Mouse (Mus musculus) neutrophil, adult 65 days (primary cell): ENCODE data around the gene Hist1h1t. TPM values are rescaled to one million over a fixed set of nuclear protein-coding genes. Genes with fewer than 3 reads are reported as not detected.

Experiments used
- total RNA-seq: library from RNA; stranded (reverse); gene quantifications from 2 replicates; pipeline ENCODE4 v1.2.4, GENCODE M21; 2023

Hist1h1t gene
- total RNA-seq: 0.75 TPM in 1 of 2 replicates, not detected in the other

GRCm38 (mm10) chr13:23695514-23695913 lies at the start of gene Hist1h1t:
Gene Hist1h1t, plus strand, starts transcription at chr13:23695814.

GRCm38 (mm10) chr13:23683755-23684281 lies 11.8 kb upstream of the Hist1h1t start, which contains the start of the genes Hist1h2ac and Hist1h2bc:
Gene Hist1h2ac, minus strand, starts transcription at chr13:23683948.
Gene Hist1h2bc, plus strand, starts transcription at chr13:23684199.

GRCm38 (mm10) chr13:23698300-23698693 lies 2.7 kb downstream of the Hist1h1t start, which contains the start of gene Hist1h4c:
Gene Hist1h4c, minus strand, starts transcription at chr13:23698454.

GRCm38 (mm10) chr13:23710374-23711089 lies 14.9 kb downstream of the Hist1h1t start, which contains the start of gene Hfe:
Gene Hfe, minus strand, starts transcription at chr13:23710854.

GRCm38 (mm10) chr13:23738677-23739068 lies 43.1 kb downstream of the Hist1h1t start, which contains the start of gene Hist1h1c:
Gene Hist1h1c, plus strand, starts transcription at chr13:23738808.

GRCm38 (mm10) chr13:23745381-23746161 lies 50.0 kb downstream of the Hist1h1t start, which contains the start of gene Hist1h3c:
Gene Hist1h3c, minus strand, starts transcription at chr13:23745602.

Other genes starting within 250 kb of the Hist1h1t start
- gene Btn1a1, start 229.9 kb upstream of the Hist1h1t start, total RNA-seq: not detected in 2 replicates
- gene Btn2a2, start 207.0 kb upstream of the Hist1h1t start, total RNA-seq: not detected in 2 replicates
- 492 and 1,085 TPM in 2 replicates for gene Hist1h4h, start 164.8 kb upstream of the Hist1h1t start, total RNA-seq
- gene Hist1h2af, start 161.9 kb upstream of the Hist1h1t start, total RNA-seq: 675 and 802 TPM in 2 replicates
- 96.3 and 179 TPM in 2 replicates for gene Hist1h3g, start 160.4 kb upstream of the Hist1h1t start, total RNA-seq
- 54.8 and 79.6 TPM in 2 replicates for gene Hist1h2bh, start 152.4 kb upstream of the Hist1h1t start, total RNA-seq
- 164 and 316 TPM in 2 replicates for gene Hist1h3f, start 151.8 kb upstream of the Hist1h1t start, total RNA-seq
- gene Hist1h4f, start 144.2 kb upstream of the Hist1h1t start, total RNA-seq: 1,320 and 1,633 TPM in 2 replicates
- 65.0 and 74.8 TPM in 2 replicates for gene Hist1h1d, start 142.6 kb upstream of the Hist1h1t start, total RNA-seq
- gene Hist1h3e, start 133.4 kb upstream of the Hist1h1t start, total RNA-seq: 389 and 653 TPM in 2 replicates
- 112 and 128 TPM in 2 replicates for gene Hist1h2ae, start 124.6 kb upstream of the Hist1h1t start, total RNA-seq
- 877 and 1,185 TPM in 2 replicates for gene Hist1h2bg, start 124.4 kb upstream of the Hist1h1t start, total RNA-seq
- 501 and 811 TPM in 2 replicates for gene Hist1h2bf, start 121.6 kb upstream of the Hist1h1t start, total RNA-seq
- gene Hist1h2ad, start 121.4 kb upstream of the Hist1h1t start, total RNA-seq: 41.5 and 76.0 TPM in 2 replicates
- 49.0 and 98.9 TPM in 2 replicates for gene Hist1h3d, start 120.1 kb upstream of the Hist1h1t start, total RNA-seq
- 447 and 512 TPM in 2 replicates for gene Hist1h4d, start 114.2 kb upstream of the Hist1h1t start, total RNA-seq
- 59.1 and 80.7 TPM in 2 replicates for gene Hist1h2be, start 74.7 kb upstream of the Hist1h1t start, total RNA-seq
- gene Hist1h1e, start 73.3 kb upstream of the Hist1h1t start, total RNA-seq: 628 and 671 TPM in 2 replicates
- gene Hist1h2ac, start 11.9 kb upstream of the Hist1h1t start, total RNA-seq: 21.4 and 34.7 TPM in 2 replicates
- gene Hist1h2bc, start 11.6 kb upstream of the Hist1h1t start, total RNA-seq: 85.6 and 87.8 TPM in 2 replicates
- 147 and 286 TPM in 2 replicates for gene Hist1h4c, start 2.6 kb downstream of the Hist1h1t start, total RNA-seq
- gene Hfe, start 15.0 kb downstream of the Hist1h1t start, total RNA-seq: 2.0 and 2.2 TPM in 2 replicates
- 1,418 and 1,573 TPM in 2 replicates for gene Hist1h1c, start 43.0 kb downstream of the Hist1h1t start, total RNA-seq
- 379 and 485 TPM in 2 replicates for gene Hist1h3c, start 49.8 kb downstream of the Hist1h1t start, total RNA-seq
- gene Hist1h2bb, start 50.9 kb downstream of the Hist1h1t start, total RNA-seq: 566 and 573 TPM in 2 replicates
- 470 and 881 TPM in 2 replicates for gene Hist1h2ab, start 55.3 kb downstream of the Hist1h1t start, total RNA-seq
- 584 and 951 TPM in 2 replicates for gene Hist1h3b, start 56.5 kb downstream of the Hist1h1t start, total RNA-seq
- 196 and 310 TPM in 2 replicates for gene Hist1h4b, start 61.2 kb downstream of the Hist1h1t start, total RNA-seq
- gene Hist1h4a, start 65.4 kb downstream of the Hist1h1t start, total RNA-seq: 278 and 356 TPM in 2 replicates
- gene Hist1h3a, start 66.6 kb downstream of the Hist1h1t start, total RNA-seq: 546 and 576 TPM in 2 replicates
- 193 and 241 TPM in 2 replicates for gene Hist1h1a, start 67.9 kb downstream of the Hist1h1t start, total RNA-seq
- not detected in 2 replicates for gene Trim38, start 74.1 kb downstream of the Hist1h1t start, total RNA-seq
- gene Slc17a2, start 111.2 kb downstream of the Hist1h1t start, total RNA-seq: not detected in 2 replicates
- gene Slc17a3, start 143.6 kb downstream of the Hist1h1t start, total RNA-seq: not detected in 2 replicates
- not detected in 2 replicates for gene Slc17a1, start 171.9 kb downstream of the Hist1h1t start, total RNA-seq
- gene Slc17a4, start 219.2 kb downstream of the Hist1h1t start, total RNA-seq: not detected in 2 replicates
- gene Hist1h2ba, start 238.3 kb downstream of the Hist1h1t start, total RNA-seq: not detected in 2 replicates
- gene Hist1h2aa, start 238.6 kb downstream of the Hist1h1t start, total RNA-seq: not detected in 2 replicates